15 mouse cellular contexts compared by ENCODE assay signal in genomic region chr11:28826950-28827349, GRCm38 (mm10).
DNase-seq lines count a peak whose midpoint lies in the region.
"Had no signal": no experiment of that assay in that cellular context is flagged by ENCODE, and none has a peak within 500 bp of the region (broad histone marks: within the 10 kb centered on the region; RNA-seq: fewer than 3 reads in every experiment).

No protein-coding gene starts in this region.

- DNase-seq in 3T3-L1 (ENCODE audit: low read depth, low spot score) (peak; percentile 66), NIH3T3 (ENCODE audit: low read depth) (peak; percentile 46)
- no peak for DNase-seq in lung, postnatal 25 days (ENCODE audit: low spot score)
- no peak for DNase-seq in lung, postnatal 36 days
- no peak for DNase-seq in spleen, postnatal 36 days (ENCODE audit: low spot score in 2 of 2)
- DNase-seq: adrenal gland, adult 2 months; adrenal gland, postnatal 10 days; adrenal gland, postnatal 25 days; cerebellum, adult 11 months; cerebellum, adult 18-20 months; cerebellum, adult 8-10 months; cerebellum, adult 9-11 months; cerebellum, postnatal 14 days; cerebellum, postnatal 36 days; embryo, embryonic 11 days had no signal

Comparison
In these comparisons a context has a peak if more than half of its experiments do, and no peak if none do; other contexts are left out.
1. DNase-seq: peak in 3T3-L1 (single experiment) and NIH3T3 (single experiment); none in lung, postnatal 25 days (single experiment), lung, postnatal 36 days (single experiment) and spleen, postnatal 36 days (0 of 2).